Mouse (Mus musculus): ENCODE data around the gene Ppp2r2d.

Ppp2r2d gene

GRCm38 (mm10) chr7:138863950-138864572, 18.2 kb downstream of the Ppp2r2d start:
- DNase-seq: no peak

DNA sequence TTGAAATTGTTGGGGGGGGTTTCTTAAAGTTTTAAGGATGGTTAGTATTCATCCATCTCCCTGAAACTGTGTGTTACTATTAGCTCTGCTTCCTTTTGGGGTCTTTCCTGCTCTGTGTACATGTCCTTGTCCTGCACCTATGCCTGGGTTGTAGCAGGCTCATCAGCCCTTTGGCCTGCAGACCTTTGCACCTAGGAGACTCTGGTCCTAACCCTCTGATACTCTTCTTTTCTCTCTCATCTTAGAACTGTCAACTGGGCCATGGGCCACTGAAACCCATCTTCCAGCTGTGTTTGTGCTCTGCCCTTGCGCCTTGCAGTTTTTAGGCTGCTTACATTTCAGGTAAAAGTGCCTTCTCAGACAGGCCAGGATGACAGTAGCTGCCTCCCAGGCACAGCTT, 18.9 kb downstream of the Ppp2r2d start:
- DNase-seq: peak in 1 of 2 experiments; percentile 10

DNA sequence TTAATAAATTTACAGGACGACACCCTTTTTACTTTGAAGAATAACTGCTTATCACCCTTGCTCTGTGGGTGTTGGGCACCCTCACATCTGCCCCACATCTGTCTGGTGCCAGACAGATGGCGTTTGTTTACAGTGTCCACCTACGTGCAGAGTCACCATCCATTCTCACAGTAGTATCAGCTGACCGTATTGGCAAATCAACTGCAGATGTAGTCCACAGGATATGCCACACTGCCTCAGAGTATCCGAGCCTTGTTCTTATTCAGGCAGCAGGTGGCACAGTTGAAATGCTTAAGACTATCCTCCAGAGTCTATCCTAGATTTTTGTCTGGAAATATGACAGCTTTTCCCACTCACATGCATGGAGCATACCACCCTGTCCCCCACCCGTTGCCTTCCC, 21.4 kb downstream of the Ppp2r2d start:
- DNase-seq: no peak

- DNase-seq: no peak
Observed at GRCm38 (mm10) chr7:138868316-138868715, 22.4 kb downstream of the Ppp2r2d start.

DNA sequence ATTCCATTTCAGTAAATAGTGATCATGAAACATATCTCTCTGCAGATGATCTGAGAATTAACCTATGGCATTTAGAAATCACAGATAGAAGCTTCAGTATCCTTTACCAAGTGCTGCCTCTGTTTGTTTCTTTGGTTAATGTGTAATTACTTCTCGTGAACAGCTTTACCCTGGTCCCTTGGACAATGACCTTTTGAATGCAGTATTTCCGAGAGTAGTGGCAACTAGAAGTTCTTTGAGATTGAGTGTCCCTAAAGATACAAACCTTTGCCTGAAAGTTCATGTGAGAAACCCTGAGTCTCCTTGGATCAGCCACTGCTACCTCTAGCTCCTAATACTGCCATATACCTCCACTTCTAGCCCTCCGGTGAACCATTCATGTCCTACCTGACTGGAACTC, 27.1 kb downstream of the Ppp2r2d start:
- no peak for DNase-seq

GRCm38 (mm10) chr7:138875031-138875430, 29.2 kb downstream of the Ppp2r2d start:
- DNase-seq: no peak

DNA sequence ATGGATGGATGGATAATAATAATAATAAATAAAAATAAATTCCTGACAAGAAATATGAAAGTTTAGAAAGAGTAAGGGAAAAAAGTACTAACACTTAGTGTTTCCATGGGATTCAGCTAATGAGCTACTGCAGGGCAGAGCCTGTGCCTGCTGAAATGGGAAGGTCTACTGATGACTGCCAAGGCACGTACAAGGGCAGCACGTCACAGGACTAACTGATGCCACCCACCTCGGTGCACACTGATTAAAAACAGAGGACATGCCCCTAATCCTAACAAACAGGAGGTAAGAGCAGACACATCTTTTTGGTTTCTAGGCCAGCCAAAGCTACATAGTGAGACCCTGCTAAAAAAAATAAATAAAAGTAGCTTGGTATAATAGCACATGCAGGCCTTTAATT, 37.8 kb downstream of the Ppp2r2d start:
- no peak for DNase-seq

DNA sequence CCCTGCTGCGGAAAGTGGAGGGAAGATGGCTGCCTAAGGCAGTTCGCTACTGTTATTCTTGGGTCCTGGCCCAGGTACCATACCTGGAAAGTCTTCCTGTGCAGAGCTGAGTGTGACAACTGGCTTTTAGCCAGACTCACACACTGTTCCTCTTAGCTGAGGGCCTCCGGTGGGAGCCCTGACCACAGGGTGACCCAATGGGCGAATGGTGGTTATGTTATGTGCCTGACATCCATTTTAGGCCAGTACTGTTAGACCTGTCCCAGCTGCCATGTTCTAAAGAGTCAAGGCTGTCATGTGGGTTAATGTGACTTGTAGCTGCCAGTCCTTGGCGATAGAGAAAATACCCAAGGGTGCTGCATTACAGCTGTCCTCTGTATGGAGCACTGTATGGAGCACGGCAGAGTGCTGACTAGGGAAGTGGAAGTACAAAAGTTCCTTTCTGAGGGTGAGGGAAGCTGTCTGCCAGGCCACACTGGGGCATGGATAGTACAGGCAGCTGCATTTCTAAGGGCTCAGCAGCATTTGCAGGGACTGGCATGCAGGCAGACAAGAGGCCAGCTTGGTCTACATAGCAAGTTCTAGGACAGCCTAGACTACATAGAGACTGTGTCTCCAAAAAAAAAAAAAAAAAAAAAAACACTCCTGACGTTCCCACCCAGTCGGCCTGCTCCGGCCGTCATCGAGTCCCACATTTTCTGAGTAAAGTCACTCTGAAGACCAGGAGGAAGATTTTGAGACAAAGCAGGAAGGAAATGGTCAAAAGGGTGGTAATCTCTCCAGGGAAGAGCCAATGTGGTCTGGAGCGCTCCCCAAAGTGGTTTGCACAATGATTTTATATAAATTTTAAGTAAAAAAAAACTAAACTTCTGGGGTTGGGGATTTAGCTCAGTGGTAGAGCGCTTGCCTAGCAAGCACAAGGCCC, 39.7 kb downstream of the Ppp2r2d start:
- DNase-seq: peak in 1 of 2 experiments; percentile 48

DNA sequence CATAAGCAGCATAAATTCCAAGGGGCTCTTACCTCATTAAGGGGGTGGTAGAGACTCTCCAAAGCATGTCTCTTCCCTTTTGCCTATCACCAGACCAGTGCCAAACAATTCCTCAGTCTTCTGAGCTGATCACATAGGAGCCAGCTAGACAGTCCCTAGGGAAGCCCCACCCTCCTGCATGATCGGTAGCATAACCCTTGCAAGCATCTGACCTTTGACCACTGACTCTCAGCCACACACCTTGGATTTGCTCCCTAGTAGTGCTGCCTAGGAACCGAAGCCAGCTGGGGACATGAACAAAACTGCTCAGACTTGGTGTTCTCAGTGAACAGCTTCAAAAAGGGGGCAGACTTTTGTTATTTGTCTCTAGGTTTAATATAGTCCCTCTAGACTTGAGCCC, 52.2 kb downstream of the Ppp2r2d start:
- DNase-seq: peak; percentile 63 to 78

- no peak for DNase-seq
Observed at GRCm38 (mm10) chr7:138898743-138899142, 52.9 kb downstream of the Ppp2r2d start.

GRCm38 (mm10) chr7:138903886-138904435, 58.1 kb downstream of the Ppp2r2d start:
- peak; percentile 57 to 81 for DNase-seq

DNA sequence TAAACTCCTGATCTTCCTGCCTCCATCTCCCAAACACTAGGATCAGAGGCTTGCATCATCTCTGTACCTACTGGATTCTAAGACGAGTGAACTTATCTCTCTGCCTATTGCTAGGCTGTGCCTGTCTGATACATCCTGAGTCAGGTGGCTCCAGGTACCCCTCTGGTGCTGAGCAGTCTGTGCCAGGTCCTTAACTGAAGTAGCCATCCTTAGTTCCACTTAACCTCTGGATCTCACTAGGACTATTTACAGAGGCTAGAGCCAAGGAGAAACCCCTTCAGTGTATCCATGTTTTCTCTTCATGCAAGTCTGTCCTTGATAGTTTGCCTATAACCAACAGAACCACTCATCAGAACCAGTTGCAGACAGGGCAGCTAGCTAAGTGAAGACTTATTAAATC, 60.6 kb downstream of the Ppp2r2d start:
- no peak for DNase-seq

- DNase-seq: peak; percentile 50 to 75
Observed at GRCm38 (mm10) chr7:138907043-138907442, 61.2 kb downstream of the Ppp2r2d start.

DNA sequence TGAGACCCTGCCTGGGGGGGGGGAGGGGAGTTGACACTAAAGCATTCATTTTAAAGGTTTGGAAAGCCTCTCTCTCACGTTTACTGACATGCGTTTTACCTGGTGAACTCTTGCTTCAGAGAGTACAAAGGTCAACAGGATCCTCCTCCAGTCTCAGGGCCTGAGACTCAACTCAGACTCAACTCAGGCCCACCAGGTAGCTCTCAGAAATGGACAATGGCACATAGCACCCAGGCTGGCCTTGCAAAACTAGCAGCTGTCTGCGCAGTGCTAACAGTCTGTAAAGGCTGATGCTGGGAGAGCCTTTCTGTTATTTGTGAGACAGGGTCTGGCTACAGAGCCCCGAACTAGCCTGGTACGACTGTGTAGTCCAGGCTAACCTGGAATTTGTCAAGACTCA, 62.1 kb downstream of the Ppp2r2d start:
- DNase-seq: peak; percentile 34 to 59

DNA sequence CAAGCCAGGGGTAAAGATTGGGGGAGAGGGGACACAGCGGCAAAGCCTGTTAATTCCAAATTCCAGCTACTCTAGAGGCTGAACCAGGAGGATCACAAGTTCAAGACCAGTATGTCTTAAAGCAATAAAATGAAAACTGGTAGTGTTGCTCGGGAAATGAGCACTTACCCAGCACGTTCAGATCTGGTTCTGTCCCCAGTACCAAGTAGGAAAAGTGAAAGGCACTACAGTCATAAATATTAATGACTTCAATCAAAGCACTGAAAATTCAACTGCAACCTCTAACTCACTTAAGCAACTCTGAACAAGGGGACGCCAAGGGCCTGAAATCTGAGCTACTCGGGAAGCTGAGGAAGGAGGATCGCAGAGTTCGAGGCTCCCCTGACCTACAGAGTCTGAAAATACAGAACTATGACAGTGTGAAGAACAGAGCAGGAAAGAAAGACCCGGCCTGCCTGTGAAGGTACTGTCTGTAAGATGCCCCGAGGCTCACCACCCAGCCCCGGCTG, 62.9 kb downstream of the Ppp2r2d start:
- DNase-seq: no peak

DNA sequence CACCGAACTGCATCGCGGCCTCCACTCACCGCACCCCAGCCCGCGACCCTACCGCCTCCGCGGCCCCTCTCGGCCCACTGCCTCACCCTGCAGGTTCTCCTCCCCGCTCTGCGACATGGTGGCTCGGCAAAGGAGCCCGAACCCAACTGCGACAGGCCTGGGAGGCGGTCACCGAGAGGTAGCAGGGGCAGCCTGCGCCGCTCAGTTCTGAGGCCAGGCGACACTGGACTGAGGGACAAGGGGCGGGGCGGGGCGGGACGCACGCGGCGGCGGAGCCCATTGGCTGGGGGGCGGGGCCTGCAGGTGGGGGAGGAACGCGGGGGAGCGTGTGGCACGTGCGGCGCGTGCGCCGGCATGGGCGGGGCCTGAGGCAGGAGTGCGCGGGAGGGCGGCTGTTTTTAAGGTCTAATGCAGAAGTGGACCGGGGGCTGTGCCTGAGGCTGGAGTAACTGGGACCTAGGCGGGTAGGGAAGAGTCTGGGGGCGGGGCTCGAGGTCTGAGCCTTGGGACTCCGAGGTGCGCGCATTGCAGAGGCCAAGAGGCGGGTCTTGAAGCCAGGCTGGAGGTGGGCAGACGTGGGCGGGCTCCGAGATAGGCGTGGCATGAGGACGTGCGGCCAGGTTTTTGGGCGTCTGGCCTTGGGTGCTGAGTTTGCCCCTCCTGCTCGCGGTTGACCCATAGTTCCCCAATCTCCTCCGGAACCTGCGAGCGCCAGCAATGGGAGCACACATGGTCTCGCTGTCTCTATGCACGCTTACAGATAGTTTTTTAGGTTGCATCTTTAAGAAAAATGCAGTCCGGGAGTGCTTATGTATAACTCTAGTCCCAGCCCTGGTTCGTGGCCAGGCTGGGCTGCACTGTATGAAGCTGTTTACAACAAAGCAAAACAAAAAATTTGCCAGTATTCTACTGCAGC, 63.7 kb downstream of the Ppp2r2d start, which contains the start of gene Bnip3:
TSS of gene Bnip3 (minus strand) at position 243 of the 916 bp plus-strand sequence.
- peak; percentile 93 to 97 for DNase-seq

- DNase-seq: no peak
Observed at GRCm38 (mm10) chr7:138910193-138910562, 64.3 kb downstream of the Ppp2r2d start.

GRCm38 (mm10) chr7:138913616-138914015, 67.7 kb downstream of the Ppp2r2d start:
- no peak for DNase-seq

DNA sequence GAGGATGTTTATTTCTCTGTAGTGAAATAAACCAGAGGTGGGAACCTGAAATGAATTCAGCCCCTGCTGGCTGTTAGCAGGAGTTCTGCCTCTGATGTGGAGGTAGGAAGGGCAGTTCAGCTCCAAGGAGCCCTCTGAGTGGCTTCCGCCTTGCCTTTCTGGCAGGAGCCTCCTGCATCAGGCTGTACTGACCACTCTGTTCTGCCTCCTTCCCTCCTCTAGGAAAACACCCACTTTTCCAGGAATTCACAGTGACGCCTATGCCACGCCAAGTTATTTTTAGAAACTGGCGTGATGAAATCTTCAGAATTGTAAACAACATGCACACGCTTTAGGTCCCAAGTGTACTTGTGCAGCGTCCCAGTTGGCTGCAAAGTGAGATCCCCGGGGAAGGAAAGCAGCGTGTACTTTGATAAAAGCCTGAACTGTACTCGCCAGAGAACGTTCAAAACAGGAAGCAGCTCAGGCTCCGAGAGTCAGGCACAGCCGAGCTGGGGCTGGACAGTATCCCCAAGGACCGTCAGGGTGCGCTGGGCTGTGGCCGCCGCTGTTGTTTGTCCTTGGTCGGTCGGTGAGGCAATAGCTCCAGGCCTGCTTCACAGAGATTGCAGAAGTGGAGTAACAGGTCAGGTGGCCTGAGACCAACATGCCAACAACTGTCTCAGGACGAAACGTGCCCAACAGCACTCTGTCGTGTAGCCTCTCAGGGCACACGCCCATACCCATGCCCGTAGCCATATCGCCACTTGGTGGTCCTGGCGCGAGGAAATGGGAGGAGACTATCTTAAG, 73.5 kb downstream of the Ppp2r2d start:
- DNase-seq: peak; percentile 74 to 91

- peak; percentile 60 to 84 for DNase-seq
Observed at GRCm38 (mm10) chr7:138921611-138922010, 75.7 kb downstream of the Ppp2r2d start.

- DNase-seq: peak; percentile 57 to 75
Observed at GRCm38 (mm10) chr7:138923756-138924425, 78.0 kb downstream of the Ppp2r2d start.
